Mouse (Mus musculus) mouse embryonic stem cell (cell line): ENCODE measurements around the gene Gabrd.

ENCODE experiments used
- in situ Hi-C, 2 experiments: fragments of 300-500 bp; cut with MboI; formaldehyde crosslinking; loops; 1 replicate in 1 of 2; 3 replicates in 1 of 2; pipeline ENCODE4 v1.14.3; 2019 to 2020; ENCODE audit warnings: low sequenced_read_pairs in 2 of 2, low pct_unique_long_range_greater_than_20kb in 1 of 2, mixed read lengths in 1 of 2; ENCODE audit not compliant: unreplicated experiment in 1 of 2

The Gabrd gene

DNA sequence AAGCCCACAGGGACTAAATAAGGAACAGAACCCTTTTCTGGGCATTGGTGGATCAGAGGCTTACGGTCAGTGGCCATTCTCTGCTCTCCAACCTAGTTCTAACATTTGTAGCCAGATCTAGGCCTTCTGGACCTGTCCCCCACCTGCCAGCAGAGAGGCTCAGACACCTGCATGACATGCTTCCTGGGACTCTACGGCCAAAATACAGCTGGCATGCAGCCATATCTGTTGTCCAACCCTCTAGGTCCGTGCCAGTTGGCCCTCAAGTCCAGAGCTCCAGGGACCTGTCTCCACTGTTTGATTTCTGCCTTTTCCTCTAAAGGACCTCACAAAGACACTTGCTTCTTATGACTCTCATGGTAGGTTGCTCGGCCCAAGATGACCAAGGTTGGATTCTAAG lies 1.2 kb downstream of the Gabrd start:
- in situ Hi-C loops, result no loop called here

DNA sequence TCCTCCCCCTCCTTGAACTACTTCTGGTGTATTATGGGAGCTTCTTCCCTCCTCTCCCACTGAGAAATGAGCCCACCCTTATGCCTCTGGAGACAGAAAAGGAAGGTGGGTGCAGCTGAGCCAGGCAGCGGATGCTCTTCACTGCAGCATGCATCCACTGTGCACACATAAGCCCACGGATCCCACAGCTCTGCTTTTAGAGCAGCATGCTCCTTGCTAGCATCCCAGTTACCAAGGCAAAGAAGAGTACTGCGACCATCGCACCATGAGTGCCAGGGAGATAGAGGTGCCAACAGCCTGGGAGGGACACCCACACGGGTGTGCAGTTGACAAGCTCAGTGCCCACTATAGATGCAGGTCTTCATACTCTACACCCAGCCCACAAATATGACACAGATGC lies 2.4 kb downstream of the Gabrd start:
- in situ Hi-C loops, result no loop called here

DNA sequence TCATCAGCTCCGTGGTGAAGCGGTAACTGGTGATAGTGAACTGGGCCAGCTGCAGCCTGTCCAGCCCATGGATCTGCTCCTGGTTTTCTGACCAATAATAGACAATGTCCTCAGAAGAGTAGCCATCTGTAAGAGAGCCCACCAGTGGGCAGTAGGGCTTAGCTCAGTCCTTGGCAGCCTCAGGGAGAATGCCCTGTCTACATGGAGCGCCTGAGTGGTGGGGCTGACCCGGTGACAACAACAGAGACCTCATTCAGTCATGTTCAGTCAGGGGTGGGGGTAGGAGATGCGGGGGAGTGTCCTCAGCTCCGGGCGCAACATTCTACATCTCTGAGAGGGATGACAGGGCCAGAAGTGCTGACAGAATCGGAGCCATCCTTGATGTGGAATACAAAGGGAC lies 10.7 kb downstream of the Gabrd start:
- in situ Hi-C loops, result no loop called here

DNA sequence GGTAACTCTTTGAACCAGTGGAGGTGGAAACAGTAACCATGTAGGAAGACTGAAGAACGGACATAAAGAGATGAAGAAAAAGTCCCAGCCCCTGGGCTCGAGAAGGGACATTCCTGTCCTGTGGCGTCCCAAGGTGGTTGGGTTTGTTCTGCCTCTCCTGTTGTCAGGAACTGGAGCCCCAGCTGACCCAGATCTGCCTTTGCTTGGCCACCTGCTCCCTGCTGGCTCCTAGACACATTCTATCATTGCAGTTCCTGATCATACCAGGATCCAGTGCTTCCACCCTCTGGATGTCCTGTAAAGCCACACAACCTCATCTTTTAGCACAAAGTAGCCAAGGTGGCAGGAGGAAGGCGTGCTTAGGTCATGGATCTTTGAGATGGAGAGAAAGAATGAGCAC lies 14.6 kb downstream of the Gabrd start:
- in situ Hi-C loops, result no loop called here

DNA sequence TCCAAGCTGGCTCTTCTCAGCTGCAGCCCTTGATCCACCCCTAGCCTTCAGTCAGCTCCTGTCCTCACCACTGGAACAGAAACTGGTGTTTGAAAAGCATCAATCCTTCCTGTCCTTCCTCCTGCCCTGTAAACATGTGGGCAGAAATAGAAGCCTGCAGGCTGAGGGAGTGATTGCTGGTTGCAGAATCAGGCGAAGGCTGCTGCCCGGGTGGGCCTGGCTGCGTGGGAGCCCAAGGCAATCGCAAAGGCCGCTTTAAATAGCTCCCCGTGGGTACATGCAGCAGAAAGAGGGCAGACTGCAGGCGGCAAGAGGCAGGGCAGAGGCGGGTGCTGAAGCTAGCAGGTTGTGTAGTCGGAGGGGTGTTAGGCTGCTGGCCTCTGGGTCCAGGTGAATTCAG lies 15.2 kb downstream of the Gabrd start:
- in situ Hi-C loops, result no loop called here

DNA sequence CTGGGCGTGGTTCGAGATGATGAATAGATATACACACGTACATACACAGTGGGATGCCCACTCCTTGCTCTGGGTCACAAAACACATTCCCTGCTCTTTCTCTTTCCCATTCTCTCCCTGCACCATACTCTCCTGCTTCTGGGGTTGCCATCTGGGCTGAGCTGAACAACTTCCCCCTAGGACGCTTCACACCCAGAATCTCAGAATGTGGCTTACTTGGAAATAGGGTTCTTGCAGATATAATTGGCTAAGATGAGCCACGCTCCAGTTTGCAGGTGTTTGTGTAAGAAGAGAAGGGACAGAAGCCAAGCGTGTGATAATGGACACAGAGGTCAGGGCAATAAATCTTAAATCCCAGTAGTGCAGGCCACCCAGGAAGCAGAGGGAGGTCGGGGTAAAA lies 15.9 kb downstream of the Gabrd start:
- in situ Hi-C loops, result no loop called here

DNA sequence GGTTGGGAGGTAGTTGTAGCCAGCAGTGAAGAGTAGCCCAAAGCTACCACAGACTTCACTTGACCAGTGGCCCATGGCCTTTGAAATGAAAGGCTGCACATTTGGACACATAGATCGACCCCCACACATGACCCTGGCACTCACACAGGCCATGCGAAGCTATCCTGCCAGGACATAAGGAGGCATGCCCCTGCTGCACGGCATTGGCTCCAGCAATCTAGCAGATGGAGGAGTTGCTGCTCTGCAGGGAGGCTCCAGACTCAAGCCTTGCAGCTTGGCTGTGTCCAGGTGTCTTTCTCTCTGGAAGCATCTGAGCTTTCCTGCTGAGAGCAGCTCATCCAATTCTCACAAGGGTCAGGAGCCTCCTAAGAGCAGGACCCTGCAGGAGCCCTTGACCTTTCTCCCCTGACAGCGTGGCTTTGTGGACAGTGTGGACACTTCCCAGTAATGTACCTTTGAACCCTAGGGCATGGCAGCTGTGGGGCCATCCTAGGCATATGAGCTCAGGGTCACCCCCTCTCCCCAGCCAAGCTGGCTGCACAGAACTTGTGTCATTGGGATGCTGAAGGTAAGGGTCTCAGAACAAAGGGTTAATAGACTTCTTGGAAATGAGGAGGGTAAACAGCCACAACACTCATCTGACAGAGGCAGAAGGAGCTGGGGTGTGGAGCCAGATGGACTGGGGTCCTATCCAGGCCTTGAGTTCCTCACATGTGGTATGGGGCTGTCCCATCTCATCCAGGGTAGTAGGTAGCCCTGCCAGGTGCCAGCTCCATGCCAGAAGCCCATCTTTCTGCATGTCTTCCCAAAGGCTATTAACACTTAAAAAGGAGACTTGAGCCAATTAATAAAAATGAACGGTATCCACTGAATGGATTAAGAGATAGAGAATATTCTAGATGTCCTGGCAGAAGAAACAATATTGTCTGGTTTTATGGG lies 25.8 kb downstream of the Gabrd start:
- in situ Hi-C loops, result loop anchor here in 1 of 2 experiments (25.0 kb wide), 1 partner anchor 215 kb away; no protein-coding TSS in a partner anchor

DNA sequence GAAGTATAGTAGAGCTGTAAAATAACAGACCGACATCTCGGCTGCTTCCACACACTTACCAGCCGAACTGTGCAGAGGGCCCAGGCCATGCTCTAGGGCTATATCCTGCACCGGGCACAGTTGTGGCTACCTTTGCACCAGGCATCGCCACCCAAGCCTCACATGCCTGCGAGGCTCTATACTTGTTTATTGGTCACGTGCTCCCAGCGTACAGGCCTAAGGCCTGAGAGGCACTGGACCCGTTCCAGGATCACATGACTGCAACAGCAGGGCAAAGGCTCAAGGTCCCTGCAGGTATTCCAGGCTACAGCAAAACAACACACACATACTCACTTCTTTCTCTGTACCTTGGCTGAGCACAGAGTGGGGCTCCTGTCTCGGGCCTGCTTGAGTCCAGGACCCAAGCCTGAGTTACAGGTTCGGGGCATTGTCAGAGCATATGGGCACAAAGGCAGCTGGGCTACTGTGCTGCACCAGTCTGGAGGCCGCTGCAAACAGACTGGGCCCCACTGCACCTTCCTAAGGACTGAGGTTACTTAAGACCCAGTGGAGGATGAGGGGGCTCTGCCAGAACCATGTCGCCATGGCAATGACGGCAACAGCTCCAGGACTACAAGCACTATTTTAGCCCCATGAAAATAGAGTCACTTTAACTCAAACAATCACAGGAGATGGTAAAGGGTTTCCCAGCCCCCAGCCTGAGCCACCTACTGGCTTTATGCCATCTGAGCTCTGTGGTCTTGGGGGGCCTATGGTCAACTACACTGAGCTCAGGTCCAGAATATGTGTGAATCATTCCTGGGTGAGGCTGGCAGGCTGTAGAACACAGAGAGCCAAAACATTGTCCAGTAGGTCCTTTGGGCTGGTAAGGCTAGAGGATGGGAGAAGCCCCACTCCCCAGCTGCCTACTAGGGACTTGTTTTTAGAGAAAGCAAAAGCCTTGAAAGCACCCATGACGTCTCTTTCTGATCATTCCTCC lies 26.9 kb downstream of the Gabrd start:
- in situ Hi-C loops, result loop anchor here in 1 of 2 experiments (25.0 kb wide), 1 partner anchor 216 kb away; no protein-coding TSS in a partner anchor

DNA sequence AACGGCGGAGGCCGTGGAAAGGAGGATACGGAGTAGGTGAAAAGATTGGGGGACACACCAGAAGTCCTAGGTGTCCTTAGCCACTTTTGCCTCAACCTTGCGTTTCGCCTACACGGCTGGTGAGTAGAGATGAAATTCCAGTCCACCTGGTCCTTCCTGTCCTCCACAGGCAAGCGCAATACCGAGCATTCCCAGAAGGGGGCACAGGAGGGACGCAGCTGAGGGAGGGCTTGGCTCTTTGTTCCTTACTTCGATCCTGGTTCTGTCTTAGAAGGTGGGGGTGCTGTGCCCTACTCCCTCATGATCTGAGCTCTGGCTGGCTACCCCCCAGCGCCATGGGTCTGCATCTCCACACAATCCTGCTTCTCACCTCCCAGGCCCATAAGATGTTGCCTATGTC lies 29.2 kb downstream of the Gabrd start:
- in situ Hi-C loops, result loop anchor here in 1 of 2 experiments (25.0 kb wide), 1 partner anchor 219 kb away; no protein-coding TSS in a partner anchor

DNA sequence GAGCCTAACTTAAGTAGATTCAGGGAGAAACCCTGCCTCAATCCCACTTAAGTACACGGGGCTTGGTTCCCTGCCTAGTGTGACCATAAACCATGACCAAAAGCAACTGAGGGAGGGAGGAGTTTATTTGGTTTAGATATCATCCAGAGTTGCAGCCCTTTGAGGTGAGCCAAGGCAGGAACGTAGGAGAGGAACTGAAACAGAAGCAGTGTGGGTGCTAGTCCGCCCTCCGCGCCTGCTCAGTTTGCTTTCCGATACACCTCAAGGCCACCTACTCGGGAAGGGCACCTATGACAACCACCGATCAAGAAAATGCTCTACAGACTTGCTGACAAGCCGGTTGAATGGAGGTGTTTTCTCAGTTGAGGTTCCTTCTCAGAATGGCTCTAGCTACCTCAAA lies 30.2 kb downstream of the Gabrd start:
- in situ Hi-C loops, result loop anchor here in 1 of 2 experiments (25.0 kb wide), 1 partner anchor 220 kb away; no protein-coding TSS in a partner anchor

DNA sequence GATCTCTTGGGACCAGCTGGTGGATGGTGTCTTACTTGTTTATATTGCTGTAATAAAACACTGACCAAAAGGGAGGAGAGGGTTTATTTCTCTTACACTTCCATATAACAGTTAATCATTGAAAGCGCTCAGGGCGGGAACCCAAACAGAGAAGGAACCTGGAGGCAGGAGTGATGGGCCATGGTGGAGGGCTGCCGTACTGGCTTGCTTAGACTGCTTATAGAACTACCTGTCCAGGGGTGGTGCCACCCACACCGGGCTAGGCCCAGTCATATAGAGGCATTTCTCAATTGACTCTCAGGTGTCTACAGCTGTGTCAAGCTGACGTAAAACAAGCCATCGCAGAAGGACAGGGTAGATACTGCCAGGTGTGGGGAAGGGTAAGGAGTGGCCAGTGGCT lies 31.1 kb downstream of the Gabrd start:
- in situ Hi-C loops, result loop anchor here in 1 of 2 experiments (25.0 kb wide), 1 partner anchor 221 kb away; no protein-coding TSS in a partner anchor

DNA sequence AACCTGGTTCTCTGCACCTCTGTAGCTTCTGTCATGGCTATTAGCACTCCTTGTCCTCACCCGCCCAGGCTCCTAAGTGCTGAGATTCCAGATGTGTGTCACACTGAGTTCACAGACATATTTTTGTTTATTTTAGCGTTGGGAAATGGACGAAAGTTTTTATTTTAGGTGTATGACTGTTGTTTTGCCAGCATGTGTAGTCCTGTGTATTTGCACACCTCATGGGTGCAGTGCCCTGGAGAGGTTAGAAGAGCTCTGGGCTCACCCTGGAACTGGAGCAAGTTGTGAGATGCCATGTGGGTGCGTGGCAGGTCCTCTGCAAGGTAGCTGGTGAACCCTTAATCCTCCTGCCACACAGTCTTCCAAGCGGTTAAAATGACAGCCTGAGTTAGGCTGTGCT lies 35.5 kb downstream of the Gabrd start:
- in situ Hi-C loops, result loop anchor here in 1 of 2 experiments (25.0 kb wide), 1 partner anchor 225 kb away; no protein-coding TSS in a partner anchor

DNA sequence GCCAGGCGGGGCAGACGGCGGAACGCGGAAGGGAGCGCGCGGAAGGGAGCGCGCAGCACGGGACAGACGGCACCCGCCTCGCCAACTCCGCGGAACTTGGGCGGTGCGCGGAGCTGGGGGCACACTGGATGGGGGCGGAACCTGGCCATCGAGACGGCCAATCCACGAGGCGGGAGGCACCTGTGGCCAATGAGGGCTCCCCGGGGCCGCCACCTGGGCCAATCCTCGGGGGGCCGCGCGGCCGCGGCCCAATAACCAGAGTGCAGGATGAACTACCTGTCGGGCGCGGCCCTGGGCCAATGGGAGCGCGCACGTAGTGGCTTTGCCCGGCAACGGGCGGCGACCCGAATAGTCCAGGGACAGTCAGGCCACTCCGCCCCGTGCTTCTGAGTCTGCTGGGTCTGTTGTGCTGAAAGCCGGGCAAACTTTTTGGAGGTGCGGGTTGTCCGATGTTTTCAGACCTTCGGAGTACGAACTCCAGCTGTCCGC lies 36.6 kb downstream of the Gabrd start, which contains the start of gene Prkcz:
TSS of gene Prkcz (minus strand) at position 59 of the 489 bp plus-strand sequence.
- in situ Hi-C loops, result loop anchor here in 1 of 2 experiments (25.0 kb wide), 1 partner anchor 226 kb away; no protein-coding TSS in a partner anchor

DNA sequence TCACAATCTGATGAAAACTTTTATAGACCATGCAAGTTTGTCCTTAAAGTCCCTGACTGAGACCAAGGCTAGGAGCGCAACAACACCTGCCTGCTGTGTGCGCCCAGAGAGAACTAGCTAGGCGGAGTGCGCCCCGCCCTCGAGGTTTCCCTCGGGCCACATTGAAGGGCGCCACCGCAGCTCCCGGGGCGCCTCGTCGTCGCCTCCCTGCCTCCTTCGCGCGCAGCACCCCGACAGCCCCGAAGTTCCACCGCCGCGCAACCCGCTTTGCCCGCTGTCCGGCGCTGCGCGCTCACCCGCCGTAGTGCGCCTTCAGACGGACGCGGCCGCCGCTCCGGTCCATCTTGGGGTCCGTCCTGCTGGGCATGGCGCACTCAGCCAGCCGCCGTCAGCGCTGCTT lies 37.1 kb downstream of the Gabrd start:
- in situ Hi-C loops, result loop anchor here in 1 of 2 experiments (25.0 kb wide), 1 partner anchor 226 kb away; no protein-coding TSS in a partner anchor

DNA sequence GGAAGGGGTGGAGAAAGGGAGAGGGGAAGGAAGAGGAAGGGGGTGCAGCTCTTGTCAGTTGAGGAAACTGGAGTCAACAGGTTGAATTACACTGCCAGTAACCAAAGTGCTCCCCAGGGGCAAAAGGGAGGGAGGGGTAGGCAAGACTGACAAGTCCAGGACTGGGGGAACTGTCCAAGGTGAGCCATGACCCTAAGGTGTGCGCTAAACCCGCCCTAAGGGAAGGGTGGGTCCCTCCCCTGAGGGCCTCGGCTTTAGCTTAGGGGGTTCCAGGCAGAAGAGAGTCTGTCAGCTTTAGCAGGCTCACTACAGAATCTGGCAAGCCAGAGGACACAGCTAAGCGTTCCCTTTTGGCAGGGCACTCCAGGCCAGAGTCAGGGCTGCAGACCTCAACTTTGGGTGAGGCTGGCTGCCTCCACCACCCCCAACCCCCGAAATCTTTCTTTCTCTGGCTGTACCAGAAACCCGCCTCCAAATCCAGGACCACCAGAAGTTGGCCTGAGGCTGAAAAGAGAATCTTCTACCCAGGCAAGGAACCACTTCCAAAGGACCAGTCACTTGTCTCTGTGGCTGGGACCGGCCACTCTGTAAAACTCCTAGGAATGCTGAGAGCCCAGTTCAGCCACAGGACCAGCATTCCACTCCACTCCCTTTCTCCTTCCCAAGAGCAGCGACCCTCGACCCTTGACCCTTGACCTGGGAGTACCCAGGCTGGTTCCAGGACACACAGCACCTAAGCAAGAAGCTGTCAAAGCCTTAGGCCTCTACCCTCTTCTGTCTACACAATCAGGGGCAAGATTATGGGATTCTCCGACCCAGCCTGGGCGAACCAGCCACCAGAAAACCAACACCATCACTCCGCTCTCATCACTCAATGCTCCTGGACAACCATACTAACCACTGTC lies 38.1 kb downstream of the Gabrd start:
- in situ Hi-C loops, result loop anchor here in 1 of 2 experiments (25.0 kb wide), 1 partner anchor 227 kb away; no protein-coding TSS in a partner anchor

DNA sequence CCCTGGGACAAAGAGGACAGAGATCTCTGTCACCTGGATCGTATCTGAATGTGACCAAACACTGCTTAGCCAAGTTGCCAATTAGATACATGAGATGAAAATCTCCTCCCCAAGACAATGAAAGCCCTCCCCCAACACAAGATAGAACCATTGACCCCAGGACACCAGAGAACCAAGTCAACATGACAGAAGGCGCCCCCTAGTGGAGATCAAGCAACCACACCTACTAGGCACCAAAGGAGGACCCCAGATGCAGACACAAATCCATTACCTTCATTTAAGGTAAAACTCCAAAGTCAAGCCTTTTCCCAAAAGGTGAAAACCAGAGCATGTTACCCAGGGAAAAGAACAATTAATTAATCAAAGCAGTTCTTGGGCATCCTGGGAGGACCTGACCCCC lies 40.3 kb downstream of the Gabrd start:
- in situ Hi-C loops, result loop anchor here in 1 of 2 experiments (25.0 kb wide), 1 partner anchor 230 kb away; no protein-coding TSS in a partner anchor

DNA sequence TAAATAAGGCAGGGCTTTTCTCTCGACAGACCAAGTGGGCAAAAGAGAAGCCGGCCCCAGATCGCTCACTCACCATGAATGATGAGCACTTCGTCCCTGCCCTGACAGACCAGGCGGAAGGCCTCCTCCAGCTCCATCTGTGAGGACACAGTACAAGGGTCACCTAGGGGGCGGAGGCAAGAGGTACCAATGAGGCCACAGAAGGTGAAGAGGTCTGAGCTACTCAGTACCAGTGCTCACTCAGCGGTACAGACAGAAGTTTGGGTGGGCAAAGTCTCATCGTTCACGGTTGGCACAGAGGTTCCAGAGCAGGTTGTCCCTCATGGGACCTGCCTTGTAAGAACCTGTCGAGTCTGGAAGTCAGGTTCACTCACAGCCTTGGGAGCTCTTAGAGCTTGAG lies 41.6 kb downstream of the Gabrd start:
- in situ Hi-C loops, result loop anchor here in 1 of 2 experiments (25.0 kb wide), 1 partner anchor 231 kb away; no protein-coding TSS in a partner anchor
